Mouse (Mus musculus) lung, postnatal 0 days (tissue): ENCODE results near the gene Rhbdf2.

Experiments used
- CTCF ChIP-seq: IDR thresholded peaks from 2 replicates; pipeline ENCODE4 v1.5.1; 2016; ENCODE audit warnings: antibody characterized with exemption, mild to moderate bottlenecking
- EP300 ChIP-seq: IDR thresholded peaks from 2 replicates; pipeline ENCODE4 v1.6.1; 2016; ENCODE audit warnings: antibody characterized with exemption, mild to moderate bottlenecking, control low read depth

- TF ChIP-seq EP300 = no peak
- TF ChIP-seq CTCF = no peak
Measured at GRCm38 (mm10) chr11:116620559-116621253, 6.1 kb downstream of the Rhbdf2 start.
